Mouse (Mus musculus) adrenal gland (tissue): ENCODE data around the gene Sema4b.

Experiments
- intact Hi-C: fragments of 180-260 bp; cut with DNase I; formaldehyde crosslinking; loops from one replicate; pipeline ENCODE4 v1.15.1; 2025

The Sema4b gene

GRCm38 (mm10) chr7:80195576-80196263 is 9.1 kb downstream of the Sema4b start:
- intact Hi-C loops = no loop called here

GRCm38 (mm10) chr7:80197371-80197770 is 10.7 kb downstream of the Sema4b start:
- intact Hi-C loops = no loop called here

- intact Hi-C loops = no loop called here
Observed at GRCm38 (mm10) chr7:80197941-80198778, 11.5 kb downstream of the Sema4b start.

- intact Hi-C loops = no loop called here
Observed at GRCm38 (mm10) chr7:80198863-80199262, 12.2 kb downstream of the Sema4b start.

GRCm38 (mm10) chr7:80199286-80199685 is 12.6 kb downstream of the Sema4b start:
- intact Hi-C loops = no loop called here

- intact Hi-C loops = loop anchor here (2.0 kb wide), 1 partner anchor 13 kb away; the partner anchor contains the start of gene Sema4b
Observed at GRCm38 (mm10) chr7:80199851-80200587, 13.4 kb downstream of the Sema4b start.

GRCm38 (mm10) chr7:80200588-80200945 is 13.9 kb downstream of the Sema4b start:
- intact Hi-C loops = loop anchor here (2.0 kb wide), 1 partner anchor 14 kb away; the partner anchor contains the start of gene Sema4b

GRCm38 (mm10) chr7:80200963-80201539 is 14.4 kb downstream of the Sema4b start:
- intact Hi-C loops = loop anchor here (2.0 kb wide), 1 partner anchor 14 kb away; the partner anchor contains the start of gene Sema4b

GRCm38 (mm10) chr7:80201888-80202540 is 15.4 kb downstream of the Sema4b start:
- intact Hi-C loops = loop anchor here (2.0 kb wide), 1 partner anchor 15 kb away; the partner anchor contains the start of gene Sema4b

- intact Hi-C loops = no loop called here
Observed at GRCm38 (mm10) chr7:80202961-80203360, 16.3 kb downstream of the Sema4b start.

- intact Hi-C loops = no loop called here
Observed at GRCm38 (mm10) chr7:80203638-80204096, 17.0 kb downstream of the Sema4b start.

- intact Hi-C loops = no loop called here
Observed at GRCm38 (mm10) chr7:80204362-80204761, 17.7 kb downstream of the Sema4b start.

GRCm38 (mm10) chr7:80204961-80205360 is 18.3 kb downstream of the Sema4b start:
- intact Hi-C loops = no loop called here

GRCm38 (mm10) chr7:80205705-80206589 is 19.3 kb downstream of the Sema4b start:
- intact Hi-C loops = no loop called here

GRCm38 (mm10) chr7:80207314-80207731 is 20.7 kb downstream of the Sema4b start:
- intact Hi-C loops = no loop called here

- intact Hi-C loops = no loop called here
Observed at GRCm38 (mm10) chr7:80208026-80208642, 21.5 kb downstream of the Sema4b start.

- intact Hi-C loops = no loop called here
Observed at GRCm38 (mm10) chr7:80208738-80209430, 22.2 kb downstream of the Sema4b start.

- intact Hi-C loops = no loop called here
Observed at GRCm38 (mm10) chr7:80209669-80210068, 23.0 kb downstream of the Sema4b start.
